Mouse (Mus musculus) limb, embryonic 15.5 days (tissue): ENCODE measurements around the gene Clmp. TPM values are rescaled to one million over a fixed set of nuclear protein-coding genes. Genes with fewer than 3 reads are reported as not detected.
"Not testable (repeated sequence)": the region's sequence is repeated elsewhere in the genome, so short reads cannot be mapped to it uniquely, and the experiment has no call there.

Experiments used
- ATAC-seq: fragments of 200-750 bp; cut with Nextera tagmentation; 2 replicates; pipeline ENCODE4 v1.8.0; 2017; ENCODE audit warnings: low read depth, moderate TSS enrichment; ENCODE audit not compliant: insufficient number of reproducible peaks, low FRiP score, low TSS enrichment
- H3K27ac ChIP-seq: fragments of 300-500 bp; sonication (generic); 2 replicates; pipeline ENCODE4 v1.5.1; 2015; ENCODE audit warnings: moderate library complexity, mild to moderate bottlenecking, inconsistent platforms
- H3K27me3 ChIP-seq: fragments of 300-500 bp; sonication (generic); 2 replicates; pipeline ENCODE4 v1.6.1; 2015; ENCODE audit warnings: inconsistent platforms
- H3K36me3 ChIP-seq: fragments of 300-500 bp; sonication (generic); 2 replicates; pipeline ENCODE4 v1.6.1; 2015; ENCODE audit warnings: inconsistent platforms
- H3K4me1 ChIP-seq: fragments of 300-500 bp; sonication (generic); 2 replicates; pipeline ENCODE4 v1.6.1; 2015; ENCODE audit warnings: inconsistent platforms
- H3K4me2 ChIP-seq: fragments of 300-500 bp; sonication (generic); 2 replicates; pipeline ENCODE4 v1.6.1; 2015; ENCODE audit warnings: mild to moderate bottlenecking, inconsistent platforms
- H3K4me3 ChIP-seq: fragments of 300-500 bp; sonication (generic); 2 replicates; pipeline ENCODE4 v1.5.1; 2015; ENCODE audit warnings: mild to moderate bottlenecking, inconsistent platforms
- H3K9ac ChIP-seq: fragments of 300-500 bp; sonication (generic); 2 replicates; pipeline ENCODE4 v1.6.1; 2015; ENCODE audit warnings: inconsistent platforms
- H3K9me3 ChIP-seq: fragments of 300-500 bp; sonication (generic); 2 replicates; pipeline ENCODE4 v1.6.1; 2016; ENCODE audit warnings: inconsistent platforms
- WGBS: fragments of 180-500 bp; shearing (Covaris S2); methylation state at CpG from one replicate; pipeline ENCODE4 v1.1.7; 2015; 5-methylcytosine and 5-hydroxymethylcytosine counted together
- polyA plus RNA-seq: library from polyadenylated mRNA; unstranded; fragments of >200 nt; fragmentation: Nextera tagmentation; extraction: Ambion mirVana; gene quantifications from 2 replicates; pipeline ENCODE4 v1.2.1, GENCODE M21; 2015

Gene Clmp
- polyA plus RNA-seq, 1 experiment from 2014 or later, result 44.2 TPM

GRCm38 (mm10) chr9:40800675-40801612 is 115.2 kb downstream of the Clmp start, which contains the start of gene Hspa8:
Gene Hspa8, plus strand, starts transcription at chr9:40800984.
- Histone ChIP-seq H3K4me3 (peak within 1 kb of the TSS; percentile 87), H3K27me3 (no peaks in the 10 kb centered on the region), H3K4me1 (peaks cover 35% of the 10 kb centered on the region), H3K27ac (peak within 1 kb of the TSS; percentile 98), H3K9ac (peak within 1 kb of the TSS; percentile 86), H3K4me2 (peak within 1 kb of the TSS; percentile 65), H3K36me3 (peaks cover 24% of the 10 kb centered on the region), H3K9me3 (no peaks in the 10 kb centered on the region)
- peak; percentile 97 for ATAC-seq
- WGBS, result under 1% methylated on average over 82 of the region's 83 CpGs

- Histone ChIP-seq H3K27ac (peak overlapping the region; percentile 91), H3K36me3 (peaks cover 34% of the 10 kb centered on the region), H3K9ac (peak overlapping the region; percentile 86), H3K4me1 (peaks cover 44% of the 10 kb centered on the region), H3K4me3 (peak overlapping the region; percentile 87), H3K4me2 (peak overlapping the region; percentile 55)
- ATAC-seq, H3K27me3 ChIP-seq, H3K9me3 ChIP-seq: not testable (repeated sequence)
- under 1% methylated on average over 28 of the region's 28 CpGs for WGBS
Measured at GRCm38 (mm10) chr9:40801614-40802532, 116.1 kb downstream of the Clmp start.

GRCm38 (mm10) chr9:40802533-40802875 is 116.7 kb downstream of the Clmp start:
- Histone ChIP-seq H3K4me3 (peak overlapping the region; percentile 87), H3K4me1 (peaks cover 50% of the 10 kb centered on the region), H3K36me3 (peaks cover 34% of the 10 kb centered on the region), H3K4me2 (peak overlapping the region; percentile 55)
- ATAC-seq, H3K27me3 ChIP-seq, H3K9ac ChIP-seq, H3K9me3 ChIP-seq, H3K27ac ChIP-seq: not testable (repeated sequence)
- 4% methylated on average over 8 of the region's 8 CpGs for WGBS

GRCm38 (mm10) chr9:40804576-40804975 is 118.8 kb downstream of the Clmp start:
- H3K27me3 ChIP-seq, H3K4me2 ChIP-seq, H3K9me3 ChIP-seq, H3K9ac ChIP-seq, ATAC-seq, H3K4me3 ChIP-seq, H3K27ac ChIP-seq: not testable (repeated sequence)
- H3K36me3 ChIP-seq, result peaks cover 34% of the 10 kb centered on the region
- WGBS, result 56% methylated on average over 3 of the region's 3 CpGs
- H3K4me1 ChIP-seq, result peaks cover 51% of the 10 kb centered on the region

- Histone ChIP-seq H3K9me3 (no peaks in the 10 kb centered on the region), H3K4me3 (no peak overlapping the region), H3K9ac (no peak overlapping the region), H3K4me2 (0 out of 2 replicates have a peak overlapping the region, but pooled peaks have one; percentile 3), H3K4me1 (peaks cover 50% of the 10 kb centered on the region), H3K27me3 (no peaks in the 10 kb centered on the region), H3K36me3 (peaks cover 34% of the 10 kb centered on the region), H3K27ac (0 out of 2 replicates have a peak overlapping the region, but pooled peaks have one; percentile 12)
- WGBS, result 6% methylated on average over 2 of the region's 2 CpGs
- ATAC-seq, result no peak
Measured at GRCm38 (mm10) chr9:40805263-40805662, 119.5 kb downstream of the Clmp start.

- WGBS, result 12% methylated on average over 5 of the region's 5 CpGs
- Histone ChIP-seq H3K4me2 (no peak overlapping the region), H3K27me3 (no peaks in the 10 kb centered on the region), H3K36me3 (peaks cover 34% of the 10 kb centered on the region), H3K9me3 (no peaks in the 10 kb centered on the region), H3K27ac (peak overlapping the region; percentile 72), H3K4me1 (peaks cover 50% of the 10 kb centered on the region), H3K4me3 (no peak overlapping the region), H3K9ac (no peak overlapping the region)
- ATAC-seq, result no peak
Measured at GRCm38 (mm10) chr9:40806440-40807288, 120.9 kb downstream of the Clmp start.

- H3K4me3 ChIP-seq, result no peak overlapping the region
- no peak overlapping the region for H3K9ac ChIP-seq
- H3K27ac ChIP-seq, result peak overlapping the region; percentile 72
- H3K4me1 ChIP-seq, result peaks cover 50% of the 10 kb centered on the region
- no peak for ATAC-seq
- no peaks in the 10 kb centered on the region for H3K9me3 ChIP-seq
- peaks cover 34% of the 10 kb centered on the region for H3K36me3 ChIP-seq
- H3K4me2 ChIP-seq, result no peak overlapping the region
- 14% methylated on average over 11 of the region's 11 CpGs for WGBS
- H3K27me3 ChIP-seq, result no peaks in the 10 kb centered on the region
Measured at GRCm38 (mm10) chr9:40807289-40807920, 121.6 kb downstream of the Clmp start.

GRCm38 (mm10) chr9:40808061-40808906 is 122.5 kb downstream of the Clmp start:
- ATAC-seq, result no peak
- no peak overlapping the region for H3K4me2 ChIP-seq
- H3K27me3 ChIP-seq, result no peaks in the 10 kb centered on the region
- H3K9me3 ChIP-seq, result no peaks in the 10 kb centered on the region
- H3K36me3 ChIP-seq, result peaks cover 34% of the 10 kb centered on the region
- peak overlapping the region; percentile 72; the same call in 1 of the 2 replicates for H3K27ac ChIP-seq
- H3K9ac ChIP-seq, result no peak overlapping the region
- WGBS, result 34% methylated on average over 16 of the region's 16 CpGs
- no peak overlapping the region for H3K4me3 ChIP-seq
- peaks cover 47% of the 10 kb centered on the region for H3K4me1 ChIP-seq

- peaks cover 42% of the 10 kb centered on the region for H3K4me1 ChIP-seq
- peaks cover 28% of the 10 kb centered on the region for H3K36me3 ChIP-seq
- 63% methylated on average over 8 of the region's 8 CpGs for WGBS
- H3K27me3 ChIP-seq, result no peaks in the 10 kb centered on the region
- 0 out of 2 replicates have a peak overlapping the region, but pooled peaks have one; percentile 72 for H3K27ac ChIP-seq
- no peak overlapping the region for H3K4me3 ChIP-seq
- H3K4me2 ChIP-seq, result no peak overlapping the region
- H3K9me3 ChIP-seq, result no peaks in the 10 kb centered on the region
- no peak overlapping the region for H3K9ac ChIP-seq
- ATAC-seq, result no peak
Measured at GRCm38 (mm10) chr9:40808907-40809280, 123.1 kb downstream of the Clmp start.

- Histone ChIP-seq H3K27me3 (no peaks in the 10 kb centered on the region), H3K27ac (no peak overlapping the region), H3K9me3 (no peaks in the 10 kb centered on the region), H3K9ac (no peak overlapping the region), H3K4me3 (no peak overlapping the region), H3K36me3 (peaks cover under 1% of the 10 kb centered on the region), H3K4me2 (no peak overlapping the region), H3K4me1 (peaks cover 18% of the 10 kb centered on the region)
- WGBS, result 39% methylated on average over 2 of the region's 2 CpGs
- no peak for ATAC-seq
Measured at GRCm38 (mm10) chr9:40811860-40812259, 126.1 kb downstream of the Clmp start.
